24 mouse cellular contexts compared by ENCODE assay signal in genomic region chr6:108325400-108325799, GRCm38 (mm10).
"Had no signal": no experiment of that assay in that cellular context is flagged by ENCODE, and none has a peak within 500 bp of the region (broad histone marks: within the 10 kb centered on the region; RNA-seq: fewer than 3 reads in every experiment).

No protein-coding gene starts in this region.

- H3K36me3 ChIP-seq: heart, embryonic 12.5 days; hindbrain, embryonic 13.5 days; hindbrain, embryonic 15.5 days; intestine, embryonic 15.5 days; kidney, embryonic 15.5 days; limb, embryonic 13.5 days; limb, embryonic 15.5 days; liver, embryonic 12.5 days had no signal

- H3K27ac ChIP-seq: hindbrain, embryonic 13.5 days; hindbrain, embryonic 15.5 days; hindbrain, postnatal 0 days; intestine, embryonic 15.5 days; kidney, embryonic 15.5 days; kidney, postnatal 0 days; limb, embryonic 13.5 days; limb, embryonic 15.5 days; liver, embryonic 12.5 days; liver, embryonic 14.5 days had no signal

- H3K4me2 ChIP-seq: heart, embryonic 12.5 days; hindbrain, embryonic 13.5 days; hindbrain, embryonic 15.5 days; intestine, embryonic 15.5 days; kidney, embryonic 15.5 days; limb, embryonic 13.5 days; limb, embryonic 15.5 days; liver, embryonic 12.5 days had no signal

- ATAC-seq: hindbrain, postnatal 0 days; intestine, embryonic 15.5 days; intestine, postnatal 0 days; liver, embryonic 12.5 days had no signal

- H3K4me3 ChIP-seq: heart, embryonic 12.5 days; hindbrain, embryonic 13.5 days; hindbrain, embryonic 15.5 days; intestine, embryonic 15.5 days; kidney, embryonic 15.5 days; limb, embryonic 13.5 days; limb, embryonic 15.5 days; liver, embryonic 12.5 days had no signal

- H3K9ac ChIP-seq: heart, embryonic 12.5 days; hindbrain, embryonic 13.5 days; hindbrain, embryonic 15.5 days; intestine, embryonic 15.5 days; kidney, embryonic 15.5 days; limb, embryonic 13.5 days; limb, embryonic 15.5 days; liver, embryonic 12.5 days; liver, embryonic 14.5 days had no signal

- H3K4me1 ChIP-seq: hindbrain, embryonic 13.5 days; intestine, embryonic 15.5 days had no signal

- H3K27me3 ChIP-seq: heart, embryonic 12.5 days; hindbrain, embryonic 13.5 days; hindbrain, embryonic 15.5 days; intestine, embryonic 15.5 days; kidney, embryonic 15.5 days; limb, embryonic 13.5 days; limb, embryonic 15.5 days; liver, embryonic 12.5 days had no signal

- DNase-seq: gastrocnemius, postnatal 14 days; gastrocnemius, postnatal 36 days; heart, adult 18-20 months; heart, postnatal 10 days; heart, postnatal 36 days; kidney, adult 18-20 months; kidney, adult 9 months; kidney, postnatal 14 days; kidney, postnatal 36 days; layer of hippocampus, postnatal 36 days; left cerebral cortex, postnatal 4 days; lung, adult 18-20 months had no signal

- H3K9me3 ChIP-seq: heart, embryonic 12.5 days; hindbrain, embryonic 13.5 days; hindbrain, embryonic 15.5 days; intestine, embryonic 15.5 days; kidney, embryonic 15.5 days; limb, embryonic 13.5 days; limb, embryonic 15.5 days; liver, embryonic 12.5 days had no signal
